Mouse (Mus musculus) testis, postnatal 14 days (tissue): ENCODE measurements around the gene Gm49661.

Experiments
- DNase-seq: peaks from one replicate; pipeline ENCODE4 v3.0.0; 2021; ENCODE audit warnings: low spot score

Gm49661 gene

DNA sequence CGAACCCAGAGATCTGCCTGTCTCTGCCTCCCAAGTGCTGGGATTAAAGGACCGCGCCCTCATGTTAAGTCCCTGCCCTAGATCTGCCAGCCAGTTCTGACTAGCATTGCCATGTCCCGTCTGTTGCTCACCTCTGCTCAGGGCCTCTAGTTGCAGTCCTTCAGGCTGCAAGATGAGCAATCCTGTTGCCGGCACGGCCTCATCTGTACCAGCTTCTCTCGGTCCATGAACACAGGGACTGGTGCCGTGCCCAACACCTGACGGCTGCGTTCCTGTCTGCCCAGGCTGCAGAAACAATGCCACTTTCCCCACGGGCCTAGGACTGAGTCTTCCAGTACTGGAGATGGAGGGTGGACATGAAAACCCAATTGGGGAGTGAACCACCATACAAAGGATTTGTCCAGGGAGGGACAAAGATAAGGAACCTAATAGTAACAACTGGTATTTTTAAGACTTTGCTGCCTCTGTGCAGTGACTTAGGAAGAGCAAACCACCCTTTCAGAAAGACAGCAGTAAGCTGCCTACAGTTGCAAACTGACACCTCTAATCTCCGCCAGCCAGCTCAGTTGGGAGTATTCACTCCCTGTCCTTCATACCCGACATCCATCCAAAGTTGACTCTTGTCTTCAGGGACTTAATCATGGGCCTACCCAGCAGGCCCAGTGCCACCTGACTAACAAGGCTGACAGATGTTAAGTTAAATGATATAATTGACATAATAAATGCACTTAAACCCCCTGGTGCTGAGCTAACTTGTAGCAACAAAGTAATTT, 1.5 kb downstream of the Gm49661 start:
- DNase-seq, result no peak

DNA sequence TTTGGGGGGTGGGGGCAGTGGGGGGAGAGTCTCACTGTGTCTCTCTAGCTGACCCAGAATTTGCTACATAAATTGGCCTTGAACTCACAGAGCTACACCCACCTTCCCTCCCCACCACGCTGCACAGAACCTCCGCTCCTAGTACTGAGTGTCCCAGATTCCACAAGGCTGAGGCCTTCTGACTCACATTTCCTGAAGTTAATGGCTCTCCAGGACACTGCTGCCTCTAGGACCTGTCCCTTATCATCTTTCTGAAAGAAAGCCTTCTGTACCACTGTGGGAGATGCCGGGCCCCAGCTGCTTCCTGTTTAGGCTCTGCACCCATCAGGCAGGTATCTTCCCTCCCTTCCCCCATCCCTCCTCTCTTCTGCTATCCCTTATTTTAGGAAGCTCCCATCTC, 2.6 kb downstream of the Gm49661 start:
- peak; percentile 53 for DNase-seq

DNA sequence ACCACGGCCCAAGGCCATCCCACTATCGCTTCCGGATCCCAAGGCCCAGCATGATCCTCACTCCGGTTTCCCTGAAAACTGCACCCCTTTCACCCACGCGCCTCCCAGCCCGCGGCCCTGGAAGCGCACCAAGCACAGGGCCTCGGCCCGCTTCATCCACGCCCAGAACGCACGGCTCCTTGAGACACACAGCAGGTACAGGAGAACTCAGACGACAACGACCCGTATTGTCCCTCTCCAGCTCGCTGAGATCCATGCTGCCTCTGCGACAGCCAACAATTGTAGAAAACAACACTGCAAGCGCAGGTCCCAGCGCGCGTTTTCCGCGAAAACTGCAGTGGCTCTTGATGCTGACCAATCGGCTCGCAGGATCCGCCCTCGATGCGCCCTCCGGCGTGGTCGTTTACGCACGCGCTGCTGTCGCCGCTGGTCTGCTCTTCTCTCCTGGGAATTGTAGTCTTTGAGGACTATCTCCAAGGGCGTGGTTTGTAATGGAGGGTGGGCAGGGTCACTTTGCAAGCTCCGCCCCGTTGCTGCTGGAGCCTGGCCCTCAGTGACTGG, 3.4 kb downstream of the Gm49661 start:
- peak; percentile 92 for DNase-seq

- DNase-seq, result no peak
Observed at GRCm38 (mm10) chr8:84963952-84964351, 5.3 kb downstream of the Gm49661 start.

DNA sequence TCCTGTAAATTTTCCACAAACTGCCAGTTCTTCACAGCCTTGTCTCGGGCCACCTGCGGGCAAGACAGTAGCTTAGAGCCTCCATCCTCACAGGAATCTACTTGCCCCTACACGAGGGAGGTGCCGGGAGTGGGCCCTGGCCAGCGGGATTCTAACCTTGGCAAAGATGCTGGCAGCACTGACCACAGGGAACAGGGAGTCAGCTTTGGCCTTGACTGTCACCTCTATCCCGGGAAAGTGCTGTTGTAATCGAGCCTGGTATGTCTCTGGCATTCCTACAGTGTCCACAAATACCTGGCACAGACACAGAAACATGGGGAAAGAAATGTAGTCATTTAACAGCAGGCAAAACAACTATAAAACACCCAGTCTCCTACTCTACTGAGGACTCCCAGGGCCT, 9.4 kb downstream of the Gm49661 start:
- DNase-seq, result peak; percentile 73

DNA sequence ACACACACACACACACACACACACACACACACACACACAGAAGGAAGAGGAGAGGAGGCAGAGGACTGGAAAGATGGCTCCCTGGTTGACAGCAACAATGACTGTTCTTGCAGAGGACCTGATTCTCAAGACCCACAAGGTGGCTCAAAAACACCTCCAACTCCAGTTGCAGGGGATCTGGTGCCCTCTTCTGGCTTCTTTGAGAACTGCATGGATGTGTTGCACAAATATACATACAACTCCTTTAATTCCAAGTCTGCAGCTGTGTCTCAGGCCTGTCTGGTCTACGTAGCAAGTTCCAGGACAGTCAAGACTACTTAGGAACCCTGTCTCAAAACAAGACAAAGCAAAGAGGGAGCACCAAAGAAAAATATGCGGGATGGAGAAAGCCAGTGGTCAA, 12.5 kb downstream of the Gm49661 start:
- DNase-seq, result peak; percentile 47

DNA sequence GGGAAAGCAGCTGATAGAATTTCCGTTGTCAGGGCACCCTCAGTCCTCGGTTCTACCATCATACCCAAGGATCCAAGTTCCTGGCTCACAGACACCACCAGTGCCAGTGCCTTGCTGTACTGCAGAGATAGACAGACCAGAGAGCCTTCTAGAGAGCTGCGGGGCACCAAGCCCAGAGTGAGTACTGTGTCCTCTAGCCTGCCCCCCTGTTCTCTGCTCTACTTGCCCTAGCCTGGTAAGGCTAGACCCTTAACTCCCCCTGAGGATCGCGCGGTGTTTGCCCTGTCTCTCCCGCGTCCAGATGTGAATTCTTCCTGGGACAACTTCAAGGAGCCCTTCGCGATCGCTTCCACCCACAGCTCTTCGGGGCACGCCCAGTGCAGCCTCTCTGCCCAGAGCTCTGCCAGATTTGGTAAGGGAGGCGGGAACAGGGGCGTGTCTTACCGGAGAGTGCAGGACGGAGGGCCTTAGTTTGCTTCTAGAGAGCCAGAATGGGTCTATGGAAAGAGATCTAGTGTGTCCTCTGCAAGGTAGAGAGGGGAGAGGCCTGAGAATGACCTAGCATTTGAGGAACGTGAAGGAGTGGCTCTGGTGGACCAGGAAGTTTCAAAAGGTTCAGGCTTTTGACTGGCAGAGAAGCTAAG, 16.5 kb downstream of the Gm49661 start:
- peak; percentile 37 for DNase-seq

DNA sequence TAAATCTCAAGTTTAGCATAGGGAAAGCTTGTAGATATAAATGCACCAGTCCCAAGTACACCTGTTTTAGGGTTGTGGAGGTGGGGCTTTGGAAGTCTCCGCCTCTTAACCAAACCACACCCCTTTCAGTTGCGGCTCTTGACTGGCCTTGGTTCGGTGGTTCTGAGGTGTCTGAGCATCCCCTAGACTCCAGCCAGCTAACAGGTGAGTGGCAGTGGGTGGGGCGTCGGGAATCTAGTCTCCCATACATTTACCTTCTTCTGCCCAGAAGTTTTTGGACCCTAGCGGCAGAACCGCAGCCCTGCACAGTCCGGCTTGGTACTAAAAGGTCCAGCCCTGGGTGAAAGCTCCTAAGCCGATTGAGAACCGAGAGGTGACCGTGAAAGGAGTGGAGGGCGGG, 19.5 kb downstream of the Gm49661 start:
- DNase-seq, result no peak

DNA sequence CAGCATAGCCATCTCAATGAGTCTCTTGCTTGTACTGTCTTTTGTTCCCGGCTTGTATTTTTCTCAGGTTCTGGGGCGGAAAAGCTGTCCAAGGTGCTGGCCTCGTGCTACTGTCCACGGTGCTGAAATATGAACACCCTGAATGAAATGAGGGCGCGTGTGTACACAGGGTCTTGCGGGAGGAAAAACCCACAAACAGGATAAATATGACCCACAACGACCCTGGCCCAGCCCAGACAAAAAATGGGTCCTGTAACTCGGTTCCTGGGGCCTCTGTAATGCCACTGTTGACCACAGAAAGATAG, 22.0 kb downstream of the Gm49661 start:
- DNase-seq, result peak; percentile 26

DNA sequence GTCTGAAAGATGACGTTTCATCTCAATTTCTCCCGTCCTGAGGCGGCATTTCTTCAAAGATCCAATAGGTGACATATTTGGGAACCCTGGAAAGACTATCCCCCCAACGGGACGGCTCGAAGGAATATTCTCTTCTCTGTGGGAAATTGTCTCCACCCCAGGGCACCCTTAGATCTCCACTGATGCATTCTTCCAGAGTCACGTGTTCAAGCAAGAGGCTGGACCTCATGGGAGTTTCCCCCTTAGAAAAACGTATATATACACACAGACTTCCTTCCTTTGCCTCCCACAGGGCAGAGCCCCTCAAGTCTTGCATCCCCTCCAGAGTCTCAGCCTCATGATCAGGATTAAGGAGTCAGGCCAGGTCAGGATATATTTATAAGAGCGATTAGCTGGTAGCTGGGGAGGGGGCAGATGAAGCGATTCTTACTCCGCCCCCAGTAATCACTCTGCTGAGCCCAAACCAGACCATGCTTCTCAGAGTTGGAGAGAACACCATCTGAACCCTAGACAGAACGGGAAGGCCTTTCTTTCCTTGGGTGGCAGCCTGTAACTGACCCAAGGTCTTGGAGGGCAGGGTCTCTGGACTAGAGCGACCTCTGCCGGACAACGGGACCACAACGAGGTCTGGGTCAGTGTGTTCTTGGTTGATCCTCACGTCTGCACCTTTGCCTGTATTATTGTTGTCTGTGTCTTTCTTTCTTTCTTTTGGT, 22.5 kb downstream of the Gm49661 start, which contains the start of gene Rtbdn:
Gene Rtbdn, plus strand, starts transcription at position 464 of the 713 bp plus-strand sequence.
- peak; percentile 28 for DNase-seq

- DNase-seq, result peak; percentile 59
Observed at GRCm38 (mm10) chr8:84945633-84946527, 23.4 kb downstream of the Gm49661 start.

GRCm38 (mm10) chr8:84945235-84945632, 24.0 kb downstream of the Gm49661 start:
- DNase-seq, result peak; percentile 6

DNA sequence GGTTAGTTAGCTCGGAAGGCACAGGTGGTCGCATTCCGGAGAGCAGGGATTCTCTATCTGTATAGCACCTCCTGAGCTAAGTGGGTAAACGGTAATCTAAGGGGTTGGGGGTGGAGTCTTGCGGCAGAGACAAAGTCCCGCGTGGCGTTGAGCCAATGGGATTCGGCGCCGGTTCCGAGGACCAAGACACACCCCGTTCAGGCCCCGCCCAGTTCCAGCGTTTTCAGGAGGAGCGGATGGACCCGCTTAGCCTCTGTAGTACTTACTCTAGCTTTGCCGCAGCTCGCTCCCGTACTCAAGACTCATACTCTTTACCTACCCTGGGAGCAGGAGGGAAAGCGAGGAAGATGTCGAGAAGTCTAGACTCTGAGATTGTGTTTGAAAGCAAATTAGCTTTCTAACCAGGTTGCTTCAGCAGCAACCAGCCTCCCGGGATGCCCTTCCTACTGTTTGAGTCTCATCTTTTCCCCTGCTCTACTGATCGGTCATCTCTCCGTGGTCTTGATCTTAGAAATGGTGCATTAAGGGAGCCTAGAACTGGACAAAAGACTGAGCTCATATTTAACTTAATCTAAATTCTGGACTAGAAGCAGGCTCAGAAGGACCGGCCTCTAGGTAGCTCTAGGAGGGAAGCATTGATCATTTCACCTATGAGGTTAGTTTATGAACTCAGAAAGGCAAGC, 24.6 kb downstream of the Gm49661 start:
- peak; percentile 65 for DNase-seq

- no peak for DNase-seq
Observed at GRCm38 (mm10) chr8:84943699-84944098, 25.5 kb downstream of the Gm49661 start.

GRCm38 (mm10) chr8:84937620-84938485, 31.4 kb downstream of the Gm49661 start:
- no peak for DNase-seq

DNA sequence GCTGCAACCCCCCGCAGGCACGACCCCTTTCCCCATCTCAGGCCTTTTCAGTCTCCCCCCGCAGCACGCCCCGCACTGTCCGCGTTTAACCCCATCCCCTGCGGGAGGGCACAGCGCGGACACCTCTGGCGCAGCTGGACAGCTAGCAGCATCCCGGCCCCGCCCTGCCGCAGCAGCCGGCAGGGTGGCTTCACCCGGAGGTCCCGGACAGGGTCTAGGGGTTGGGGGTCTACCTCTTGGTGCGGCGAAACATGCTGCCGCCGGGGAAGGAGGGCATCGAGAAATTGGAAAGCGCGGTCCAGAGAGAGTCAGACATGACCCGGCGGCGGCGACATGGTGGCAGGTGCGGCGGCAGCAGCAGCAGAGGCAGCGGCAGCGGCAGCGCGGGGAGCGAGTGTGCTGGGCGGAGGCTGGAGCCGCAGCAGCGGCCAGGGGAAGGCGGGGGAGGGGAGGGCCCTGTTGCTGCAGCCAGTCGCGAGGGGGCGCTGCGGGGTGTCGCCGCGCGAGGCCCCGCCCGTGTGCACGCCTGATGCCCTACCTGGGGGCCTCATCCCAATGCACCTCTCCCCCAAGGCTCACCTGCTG, 32.2 kb downstream of the Gm49661 start, which contains the start of gene Mast1:
Gene Mast1, minus strand, starts transcription at position 398 of the 585 bp plus-strand sequence.
- no peak for DNase-seq

- DNase-seq, result no peak
Observed at GRCm38 (mm10) chr8:84936041-84936961, 32.9 kb downstream of the Gm49661 start.

GRCm38 (mm10) chr8:84935489-84935888, 33.7 kb downstream of the Gm49661 start:
- no peak for DNase-seq

DNA sequence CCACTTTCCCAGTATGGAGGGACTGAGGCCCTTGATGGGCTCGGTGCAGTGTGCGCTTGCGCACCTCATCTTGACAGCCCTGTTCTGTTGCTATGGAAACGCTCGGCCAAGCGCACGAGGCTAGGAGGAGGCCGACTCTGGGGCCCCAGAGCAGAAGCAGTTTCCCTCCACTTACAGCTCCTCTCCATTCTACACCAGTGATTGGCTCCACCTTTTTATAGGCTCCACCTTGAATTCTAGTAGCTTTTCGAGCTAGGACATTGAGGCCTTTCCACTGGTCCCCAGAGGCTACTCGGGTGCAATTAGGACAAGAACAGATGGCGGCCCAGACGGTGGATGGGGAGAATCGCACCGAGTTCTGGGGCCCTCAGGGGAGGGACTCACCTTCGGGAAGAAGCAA, 34.4 kb downstream of the Gm49661 start:
- DNase-seq, result peak; percentile 66
